In genomic region chr4:153018138-153018921, GRCm38 (mm10) we compare ENCODE assay signal across 8 mouse cellular contexts.
A peak's percentile ranks its signal among the peaks of the same experiment; 100 is the strongest.
DNase-seq lines count a peak whose midpoint lies in the region; ATAC-seq and TF ChIP-seq lines count a peak whose summit lies in the region.
"Had no signal": no experiment of that assay in that cellular context is flagged by ENCODE, and none has a peak within 500 bp of the region (broad histone marks: within the 10 kb centered on the region; RNA-seq: fewer than 3 reads in every experiment).

No protein-coding gene starts in this region.

- 0 out of 2 replicates have a peak, but pooled peaks have one; percentile 41 for ATAC-seq in forebrain, embryonic 12.5 days (ENCODE audit: low FRiP score)
- peak; percentile 11; the same call in 1 of the 2 replicates for ATAC-seq in midbrain, embryonic 16.5 days

- 0 out of 2 replicates have a peak, but pooled peaks have one; percentile 2 for TF ChIP-seq POLR2A in brain, embryonic 14.5 days (IDR thresholded peaks at IDR 0.05; ENCODE audit: borderline replicate concordance, extremely low read depth, insufficient read depth, insufficient read length, poor library complexity, severe bottlenecking)
- no peak for TF ChIP-seq POLR2A in thymus, adult 2 months (IDR thresholded peaks at IDR 0.05; ENCODE audit: control insufficient read depth, extremely low read depth, insufficient read depth, low read length, poor library complexity)

- H3K27me3 ChIP-seq in forebrain, embryonic 12.5 days: no peaks in the 10 kb centered on the region
- H3K27me3 ChIP-seq in midbrain, embryonic 16.5 days (ENCODE audit: control insufficient read depth, insufficient read depth, low read depth, low read length): no peaks in the 10 kb centered on the region
- H3K27me3 ChIP-seq in thymus, adult 2 months (ENCODE audit: control insufficient read depth, insufficient read depth, low read length): no peaks in the 10 kb centered on the region
- H3K27me3 ChIP-seq: embryonic facial prominence, embryonic 13.5 days had no signal

- no peaks in the 10 kb centered on the region for H3K9me3 ChIP-seq in forebrain, embryonic 12.5 days
- H3K9me3 ChIP-seq in midbrain, embryonic 16.5 days (replicated peaks; ENCODE audit: control insufficient read depth, low read length, poor library complexity, severe bottlenecking): no peaks in the 10 kb centered on the region
- H3K9me3 ChIP-seq: embryonic facial prominence, embryonic 13.5 days had no signal

- peak; percentile 85 for DNase-seq in brain, embryonic 14.5 days (ENCODE audit: low read depth)
- peak; percentile 54 to 82 for DNase-seq in layer of hippocampus, adult 2 months (ENCODE audit: low spot score in 2 of 2)
- DNase-seq in thymus, adult 2 months: no peak
- no peak for DNase-seq in urinary bladder, postnatal 25 days (ENCODE audit: low spot score)
- no peak for DNase-seq in B cell, adult 2 months

- H3K4me3 ChIP-seq in forebrain, embryonic 12.5 days (replicated peaks): no peak overlapping the region
- H3K4me3 ChIP-seq in layer of hippocampus, adult 2 months: peak overlapping the region; percentile 30; the same call in 1 of the 2 replicates
- no peak overlapping the region for H3K4me3 ChIP-seq in midbrain, embryonic 16.5 days (ENCODE audit: low read depth, low read length)
- no peak overlapping the region for H3K4me3 ChIP-seq in thymus, adult 2 months (ENCODE audit: control insufficient read depth, insufficient read depth, low read length)
- H3K4me3 ChIP-seq: embryonic facial prominence, embryonic 13.5 days had no signal

- 0 out of 2 replicates have a peak overlapping the region, but pooled peaks have one; percentile 29 for H3K9ac ChIP-seq in forebrain, embryonic 12.5 days
- H3K9ac ChIP-seq in midbrain, embryonic 16.5 days (ENCODE audit: low read depth, low read length): peak overlapping the region; percentile 44; the same call in 1 of the 2 replicates
- H3K9ac ChIP-seq: embryonic facial prominence, embryonic 13.5 days had no signal

- H3K4me1 ChIP-seq in forebrain, embryonic 12.5 days: peaks cover 21% of the 10 kb centered on the region
- peaks cover 11% of the 10 kb centered on the region; the same call in 1 of the 2 replicates for H3K4me1 ChIP-seq in midbrain, embryonic 16.5 days (ENCODE audit: control insufficient read depth, insufficient read depth, low read length)
- no peaks in the 10 kb centered on the region for H3K4me1 ChIP-seq in thymus, adult 2 months (replicated peaks; ENCODE audit: control insufficient read depth, insufficient read depth, low read length)
- H3K4me1 ChIP-seq: embryonic facial prominence, embryonic 13.5 days had no signal

- no peaks in the 10 kb centered on the region for H3K36me3 ChIP-seq in forebrain, embryonic 12.5 days (replicated peaks)
- no peaks in the 10 kb centered on the region for H3K36me3 ChIP-seq in midbrain, embryonic 16.5 days (ENCODE audit: control insufficient read depth, insufficient read depth, low read length)
- H3K36me3 ChIP-seq in thymus, adult 2 months (ENCODE audit: control insufficient read depth, insufficient read depth, low read length): no peaks in the 10 kb centered on the region
- H3K36me3 ChIP-seq: embryonic facial prominence, embryonic 13.5 days had no signal

- peak overlapping the region; percentile 41 for H3K4me2 ChIP-seq in forebrain, embryonic 12.5 days
- peak overlapping the region; percentile 18 for H3K4me2 ChIP-seq in midbrain, embryonic 16.5 days (ENCODE audit: low read length)
- H3K4me2 ChIP-seq: embryonic facial prominence, embryonic 13.5 days had no signal

- 36% methylated on average over 28 of the region's 28 CpGs for WGBS in forebrain, embryonic 12.5 days
- WGBS in midbrain, embryonic 16.5 days: 27% methylated on average over 28 of the region's 28 CpGs
- 91% methylated on average over 28 of the region's 28 CpGs for whole genome bisulfite sequencing in thymus, adult 2 months

- peak overlapping the region; percentile 69 for H3K27ac ChIP-seq in forebrain, embryonic 12.5 days
- H3K27ac ChIP-seq in layer of hippocampus, adult 2 months: peak overlapping the region; percentile 85
- peak overlapping the region; percentile 47; the same call in 1 of the 2 replicates for H3K27ac ChIP-seq in midbrain, embryonic 16.5 days (ENCODE audit: low read length)
- no peak overlapping the region for H3K27ac ChIP-seq in thymus, adult 2 months (ENCODE audit: control insufficient read depth, insufficient read depth, low read length)
- H3K27ac ChIP-seq: embryonic facial prominence, embryonic 13.5 days had no signal

- TF ChIP-seq CTCF in brain, embryonic 14.5 days (IDR thresholded peaks at IDR 0.05; ENCODE audit: borderline replicate concordance, extremely low read depth, insufficient read depth, insufficient read length): no peak
- no peak for TF ChIP-seq CTCF in layer of hippocampus, adult 2 months (conservative IDR thresholded peaks at IDR 0.05)
- TF ChIP-seq CTCF in thymus, adult 2 months (IDR thresholded peaks at IDR 0.05; ENCODE audit: borderline replicate concordance, control insufficient read depth, extremely low read depth, insufficient read depth, low read length, poor library complexity): no peak

Comparison
In these comparisons a context has a peak if more than half of its experiments do, and no peak if none do; other contexts are left out.
1. DNase-seq: peak in brain, embryonic 14.5 days (single experiment) and layer of hippocampus, adult 2 months (2 of 2); none in thymus, adult 2 months (single experiment), urinary bladder, postnatal 25 days (single experiment) and B cell, adult 2 months (0 of 2).